Mouse (Mus musculus) megakaryocyte, embryonic 14.5 days (primary cell): ENCODE data around the gene Fadd. TPM values are rescaled to one million over a fixed set of nuclear protein-coding genes. Genes with fewer than 3 reads are reported as not detected.
A peak's percentile ranks its signal among the peaks of the same experiment; 100 is the strongest.

Experiments used
- H3K27me3 ChIP-seq: replicated peaks from 2 replicates; pipeline ENCODE3; 2012; ENCODE audit warnings: inconsistent platforms
- H3K36me3 ChIP-seq: replicated peaks from 2 replicates; pipeline ENCODE3; 2012; ENCODE audit warnings: low read length, inconsistent platforms, mixed read lengths
- H3K4me1 ChIP-seq: 2 replicates; pipeline ENCODE4 v1.6.1; 2012; ENCODE audit warnings: inconsistent platforms
- H3K4me3 ChIP-seq: replicated peaks from 2 replicates; pipeline ENCODE3; 2012; ENCODE audit warnings: moderate library complexity, mild to moderate bottlenecking, inconsistent platforms
- H3K9me3 ChIP-seq: 2 replicates; pipeline ENCODE4 v1.6.1; 2012; ENCODE audit warnings: inconsistent platforms
- FLI1 ChIP-seq: IDR thresholded peaks from 2 replicates; pipeline ENCODE4 v1.6.1; 2012; ENCODE audit warnings: low read length, inconsistent platforms, mixed read lengths
- GATA1 ChIP-seq: IDR thresholded peaks from 3 replicates; pipeline ENCODE4 v1.6.1; 2012; ENCODE audit warnings: mixed read lengths, low read length, inconsistent platforms, borderline replicate concordance
- polyA plus RNA-seq: library from polyadenylated mRNA; stranded (reverse); fragments of >175 nt; gene quantifications from 2 replicates; pipeline ENCODE4 v1.2.3, GENCODE M21; 2012; ENCODE audit warnings: low replicate concordance; ENCODE audit not compliant: insufficient read depth

Fadd gene
- polyA plus RNA-seq, 1 experiment: 5.7 TPM

GRCm38 (mm10) chr7:144558552-144558951 is 23.7 kb downstream of the Fadd start:
- Histone ChIP-seq H3K9me3 (no peaks in the 10 kb centered on the region), H3K4me1 (peaks cover 81% of the 10 kb centered on the region), H3K27me3 (peaks cover 17% of the 10 kb centered on the region), H3K4me3 (no peak overlapping the region), H3K36me3 (no peaks in the 10 kb centered on the region)
- TF ChIP-seq FLI1 (no peak), GATA1 (no peak)

DNA sequence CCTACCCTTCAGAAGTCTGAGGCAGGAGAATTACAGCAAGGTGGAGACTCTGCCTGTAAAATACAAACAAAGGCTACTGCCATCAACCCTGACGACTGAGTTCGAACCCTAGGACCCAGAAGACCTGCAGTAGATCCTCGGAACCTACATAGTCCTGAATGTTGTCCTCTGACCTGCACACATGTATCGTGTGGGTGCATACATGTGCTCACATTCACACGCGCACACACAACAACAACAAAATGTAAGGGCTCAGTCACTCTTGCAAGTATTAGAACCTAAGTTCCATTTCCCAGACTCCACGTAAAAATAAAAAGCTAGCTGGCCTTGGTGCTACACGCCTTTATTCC is 28.2 kb downstream of the Fadd start:
- Histone ChIP-seq H3K9me3 (no peaks in the 10 kb centered on the region), H3K4me3 (peak overlapping the region; percentile 100), H3K27me3 (no peaks in the 10 kb centered on the region), H3K4me1 (peaks cover 88% of the 10 kb centered on the region), H3K36me3 (peaks cover 37% of the 10 kb centered on the region)
- TF ChIP-seq FLI1 (no peak), GATA1 (no peak)

- TF ChIP-seq GATA1 (no peak), FLI1 (no peak)
- H3K9me3 ChIP-seq: no peaks in the 10 kb centered on the region
- H3K27me3 ChIP-seq: no peaks in the 10 kb centered on the region
- peaks cover 43% of the 10 kb centered on the region for H3K36me3 ChIP-seq
- peaks cover 88% of the 10 kb centered on the region for H3K4me1 ChIP-seq
- peak within 1 kb of the TSS; percentile 100 for H3K4me3 ChIP-seq
These were observed 28.8 kb downstream of the Fadd start, which contains the start of gene Ppfia1 for GRCm38 (mm10) chr7:144553237-144554122. Gene Ppfia1, minus strand, starts transcription at chr7:144553729.

GRCm38 (mm10) chr7:144552274-144552673 is 30.0 kb downstream of the Fadd start:
- Histone ChIP-seq H3K4me3 (peak overlapping the region; percentile 100), H3K4me1 (peaks cover 88% of the 10 kb centered on the region), H3K27me3 (no peaks in the 10 kb centered on the region), H3K36me3 (peaks cover 55% of the 10 kb centered on the region), H3K9me3 (no peaks in the 10 kb centered on the region)
- TF ChIP-seq GATA1 (no peak), FLI1 (no peak)

DNA sequence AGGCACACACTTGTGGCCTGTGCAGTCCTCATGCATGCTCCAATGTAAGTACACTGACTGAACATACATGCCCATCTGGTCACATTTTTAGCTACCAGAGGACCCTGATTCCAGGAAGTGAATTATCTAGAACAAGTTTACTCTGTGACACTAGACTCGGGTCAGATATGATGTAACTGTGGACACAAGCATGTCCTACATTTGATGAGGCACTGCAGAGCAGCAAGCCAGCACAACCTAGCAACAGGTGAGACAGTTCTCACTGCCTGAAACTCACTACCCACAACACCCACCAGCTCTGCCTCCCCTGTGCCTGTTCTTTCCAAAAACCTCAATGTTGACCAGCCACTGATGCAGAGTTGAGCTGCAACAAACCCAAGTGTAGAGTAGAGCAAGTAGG is 31.5 kb downstream of the Fadd start:
- Histone ChIP-seq H3K4me3 (peak overlapping the region; percentile 100), H3K27me3 (no peaks in the 10 kb centered on the region), H3K4me1 (peaks cover 88% of the 10 kb centered on the region), H3K36me3 (peaks cover 70% of the 10 kb centered on the region), H3K9me3 (no peaks in the 10 kb centered on the region)
- TF ChIP-seq FLI1 (no peak), GATA1 (no peak)

DNA sequence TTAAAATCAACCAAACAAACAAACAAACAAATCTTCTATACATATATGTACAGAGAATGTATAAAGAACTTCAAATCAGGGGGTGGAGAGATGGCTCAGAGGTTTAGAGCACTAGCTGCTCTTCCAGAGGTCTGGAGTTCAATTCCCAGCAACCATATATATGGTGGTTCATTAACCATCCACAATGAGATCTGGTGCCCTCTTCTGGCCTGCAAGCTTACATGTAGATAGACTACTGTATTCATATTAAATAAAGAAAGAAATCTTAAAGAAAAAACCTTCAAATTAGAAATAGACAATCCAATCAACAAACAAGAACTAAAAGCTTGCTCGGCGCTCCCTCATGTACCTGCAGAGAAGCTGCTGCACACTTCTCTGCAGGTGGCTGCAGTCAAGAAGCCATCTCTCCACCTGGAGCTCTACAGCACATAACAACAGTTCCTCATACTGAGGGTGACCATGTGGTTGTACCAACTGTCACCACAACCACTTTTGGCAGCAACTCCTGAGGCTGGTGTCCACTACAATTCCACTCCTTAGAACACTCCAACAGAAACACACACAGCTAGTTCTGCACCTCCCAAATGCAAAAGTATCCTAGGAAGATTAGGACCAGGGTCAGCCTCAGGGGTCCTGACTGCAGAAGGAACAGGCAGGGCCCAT is 32.2 kb downstream of the Fadd start:
- no peaks in the 10 kb centered on the region for H3K27me3 ChIP-seq
- H3K4me3 ChIP-seq: peak overlapping the region; percentile 100
- TF ChIP-seq GATA1: no peak
- no peak for TF ChIP-seq FLI1
- H3K4me1 ChIP-seq: peaks cover 88% of the 10 kb centered on the region
- no peaks in the 10 kb centered on the region for H3K9me3 ChIP-seq
- H3K36me3 ChIP-seq: peaks cover 78% of the 10 kb centered on the region

DNA sequence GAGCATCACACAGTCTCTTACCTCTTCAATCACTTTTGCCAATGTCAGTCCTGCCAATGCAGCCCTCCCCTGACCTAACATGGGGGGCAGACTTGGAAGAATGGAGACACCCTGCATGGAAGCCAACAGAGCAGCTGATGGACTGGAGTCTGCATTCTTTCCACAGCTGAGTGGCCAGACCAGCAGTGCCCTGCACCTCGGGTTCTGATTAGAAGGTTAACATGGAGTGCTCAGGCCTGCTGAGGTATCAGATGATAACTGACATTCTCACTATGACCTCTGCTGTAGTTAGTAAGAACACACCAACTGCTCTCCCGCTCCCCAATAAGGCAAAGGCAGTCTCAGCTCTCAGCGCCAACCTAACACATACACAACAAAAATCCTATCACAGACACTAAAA is 37.0 kb downstream of the Fadd start:
- peaks cover 92% of the 10 kb centered on the region for H3K36me3 ChIP-seq
- H3K9me3 ChIP-seq: no peaks in the 10 kb centered on the region
- H3K4me3 ChIP-seq: peak overlapping the region; percentile 65
- H3K27me3 ChIP-seq: no peaks in the 10 kb centered on the region
- H3K4me1 ChIP-seq: peaks cover 92% of the 10 kb centered on the region
- no peak for TF ChIP-seq FLI1

- Histone ChIP-seq H3K4me1 (peaks cover 93% of the 10 kb centered on the region), H3K36me3 (peaks cover 90% of the 10 kb centered on the region), H3K9me3 (no peaks in the 10 kb centered on the region), H3K4me3 (peak overlapping the region; percentile 56), H3K27me3 (no peaks in the 10 kb centered on the region)
- TF ChIP-seq GATA1: no peak
- TF ChIP-seq FLI1: no peak
These were observed 40.9 kb downstream of the Fadd start for GRCm38 (mm10) chr7:144541351-144541750.

DNA sequence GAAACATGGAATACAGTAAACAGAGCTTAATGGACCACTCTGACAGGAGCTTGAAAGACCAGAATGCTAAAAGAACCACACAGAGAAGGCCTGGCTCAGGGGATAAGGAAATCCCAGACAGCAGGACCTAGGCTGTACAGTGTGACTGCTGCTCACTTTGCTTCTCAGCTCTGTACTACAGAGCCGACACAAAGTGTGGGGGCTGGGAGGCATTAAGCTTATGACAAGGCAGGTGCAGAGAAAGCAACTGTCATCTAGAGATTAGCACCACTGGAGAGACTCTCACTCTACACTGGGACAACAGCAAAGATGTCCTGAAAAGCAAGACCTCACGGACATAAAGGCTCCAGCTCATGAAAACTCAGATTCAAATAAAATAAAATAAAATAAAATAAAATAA is 43.1 kb downstream of the Fadd start:
- peaks cover 90% of the 10 kb centered on the region for H3K36me3 ChIP-seq
- TF ChIP-seq GATA1 (no peak), FLI1 (no peak)
- H3K27me3 ChIP-seq: no peaks in the 10 kb centered on the region
- H3K4me3 ChIP-seq: no peak overlapping the region
- no peaks in the 10 kb centered on the region for H3K9me3 ChIP-seq
- peaks cover 93% of the 10 kb centered on the region for H3K4me1 ChIP-seq

DNA sequence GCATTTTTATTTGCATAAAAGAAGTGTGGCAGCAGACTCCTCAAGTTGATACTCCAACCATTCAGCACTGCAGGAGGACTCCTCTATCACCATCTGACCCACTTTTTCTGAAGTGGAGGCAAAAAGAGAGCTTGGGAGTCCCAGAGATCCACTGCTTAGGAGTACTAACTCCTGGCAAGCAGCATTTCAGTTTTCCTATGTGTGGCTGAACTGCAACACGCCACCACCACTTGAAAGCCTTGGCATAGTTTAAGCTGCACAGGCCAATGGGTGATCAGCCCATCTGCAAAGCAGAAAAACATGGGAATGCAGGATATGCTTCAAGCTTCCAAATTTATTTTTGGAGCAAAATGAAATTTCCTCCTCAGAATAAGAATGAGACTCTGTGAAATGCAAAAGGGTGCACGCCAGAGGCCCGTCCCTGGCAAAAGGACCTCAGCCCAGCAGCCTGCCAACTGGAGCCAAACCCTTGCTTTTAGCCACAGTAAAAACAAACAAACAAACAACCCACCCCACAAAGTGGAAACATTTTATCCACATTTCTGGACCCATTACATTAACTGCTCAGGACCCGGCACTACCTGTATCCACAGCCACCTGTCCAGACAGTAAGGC is 44.1 kb downstream of the Fadd start:
- no peak overlapping the region for H3K4me3 ChIP-seq
- H3K36me3 ChIP-seq: peaks cover 89% of the 10 kb centered on the region
- TF ChIP-seq GATA1 (no peak), FLI1 (no peak)
- H3K4me1 ChIP-seq: peaks cover 93% of the 10 kb centered on the region
- H3K27me3 ChIP-seq: no peaks in the 10 kb centered on the region
- H3K9me3 ChIP-seq: no peaks in the 10 kb centered on the region
